Mouse (Mus musculus): ENCODE data around the gene Ric1.

- TF ChIP-seq CTCF (conservative IDR thresholded peaks at IDR 0.05; ENCODE audit: low read length) (no peak), NANOG (IDR thresholded peaks at IDR 0.05; ENCODE audit: borderline replicate concordance, low read length) (no peak)
These were observed 39.9 kb upstream of the Ric1 start for GRCm38 (mm10) chr19:29482148-29482547.

All from E14TG2a.4 (cell line).